Mouse (Mus musculus) liver, adult (tissue): ENCODE measurements around the gene Pnmal1.

Source experiments
- GATA4 ChIP-seq: IDR thresholded peaks from 2 replicates; pipeline ENCODE4 v1.6.1; 2014; ENCODE audit warnings: mild to moderate bottlenecking, low read length; ENCODE audit not compliant: insufficient replicate concordance

Pnmal1 gene

GRCm38 (mm10) chr7:16944061-16944807, 15.2 kb upstream of the Pnmal1 start, which contains the start of gene Pnmal2:
Gene Pnmal2 (plus strand): TSS chr7:16944682.
- no peak for TF ChIP-seq GATA4

GRCm38 (mm10) chr7:16944808-16945315, 14.6 kb upstream of the Pnmal1 start:
- no peak for TF ChIP-seq GATA4

GRCm38 (mm10) chr7:16945419-16945818, 14.1 kb upstream of the Pnmal1 start:
- TF ChIP-seq GATA4: no peak

- TF ChIP-seq GATA4: no peak
Measured at GRCm38 (mm10) chr7:16946441-16947348, 12.8 kb upstream of the Pnmal1 start.

- no peak for TF ChIP-seq GATA4
Measured at GRCm38 (mm10) chr7:16947349-16947895, 12.1 kb upstream of the Pnmal1 start.

- TF ChIP-seq GATA4: no peak
Measured at GRCm38 (mm10) chr7:16947959-16948361, 11.5 kb upstream of the Pnmal1 start.

GRCm38 (mm10) chr7:16948923-16949458, 10.5 kb upstream of the Pnmal1 start:
- TF ChIP-seq GATA4: no peak

GRCm38 (mm10) chr7:16949908-16950841, 9.3 kb upstream of the Pnmal1 start:
- TF ChIP-seq GATA4: no peak

- TF ChIP-seq GATA4: no peak
Measured at GRCm38 (mm10) chr7:16950861-16951635, 8.4 kb upstream of the Pnmal1 start.

GRCm38 (mm10) chr7:16955712-16956111, 3.8 kb upstream of the Pnmal1 start:
- TF ChIP-seq GATA4: no peak

- TF ChIP-seq GATA4: no peak
Measured at GRCm38 (mm10) chr7:16956410-16957265, 2.8 kb upstream of the Pnmal1 start.

- no peak for TF ChIP-seq GATA4
Measured at GRCm38 (mm10) chr7:16961678-16962077, 2.2 kb downstream of the Pnmal1 start.
